Mouse (Mus musculus): Measurements from ENCODE around the gene Galnt10.

- TF ChIP-seq CTCF (IDR thresholded peaks at IDR 0.05; ENCODE audit: low read depth, low read length) (no peak), POLR2A (IDR thresholded peaks at IDR 0.05; ENCODE audit: borderline replicate concordance, low read depth, low read length) (no peak)
Observed at GRCm38 (mm10) chr11:57836401-57836800, 191.2 kb downstream of the Galnt10 start.
